Mouse (Mus musculus) intestine, embryonic 15.5 days (tissue): ENCODE measurements around the gene Ankib1. TPM values are rescaled to one million over a fixed set of nuclear protein-coding genes. Genes with fewer than 3 reads are reported as not detected.
A peak's percentile ranks its signal among the peaks of the same experiment; 100 is the strongest.
"Not testable (repeated sequence)": the region's sequence is repeated elsewhere in the genome, so short reads cannot be mapped to it uniquely, and the experiment has no call there.

Source experiments
- ATAC-seq: fragments of 200-750 bp; cut with Nextera tagmentation; 2 replicates; pipeline ENCODE4 v1.8.0; 2017; ENCODE audit warnings: moderate TSS enrichment, moderate library complexity
- H3K27ac ChIP-seq: fragments of 300-500 bp; sonication (generic); 2 replicates; pipeline ENCODE4 v1.5.1; 2015; ENCODE audit warnings: mild to moderate bottlenecking, inconsistent platforms
- H3K27me3 ChIP-seq: fragments of 300-500 bp; sonication (generic); replicated peaks from 2 replicates; pipeline ENCODE4 v1.6.1; 2015; ENCODE audit warnings: inconsistent platforms
- H3K36me3 ChIP-seq: fragments of 300-500 bp; sonication (generic); 2 replicates; pipeline ENCODE4 v1.6.1; 2015; ENCODE audit warnings: inconsistent platforms
- H3K4me1 ChIP-seq: fragments of 300-500 bp; sonication (generic); replicated peaks from 2 replicates; pipeline ENCODE4 v1.6.1; 2015; ENCODE audit warnings: inconsistent platforms
- H3K4me2 ChIP-seq: fragments of 300-500 bp; sonication (generic); replicated peaks from 2 replicates; pipeline ENCODE4 v1.6.1; 2015; ENCODE audit warnings: mild to moderate bottlenecking, inconsistent platforms
- H3K4me3 ChIP-seq: fragments of 300-500 bp; sonication (generic); replicated peaks from 2 replicates; pipeline ENCODE4 v1.5.1; 2015; ENCODE audit warnings: inconsistent platforms
- H3K9ac ChIP-seq: fragments of 300-500 bp; sonication (generic); 2 replicates; pipeline ENCODE4 v1.6.1; 2015; ENCODE audit warnings: inconsistent platforms
- H3K9me3 ChIP-seq: fragments of 300-500 bp; sonication (generic); 2 replicates; pipeline ENCODE4 v1.6.1; 2016; ENCODE audit warnings: inconsistent platforms
- WGBS: fragments of 180-500 bp; shearing (Covaris S2); methylation state at CpG from one replicate; pipeline ENCODE4 v1.1.7; 2015; 5-methylcytosine and 5-hydroxymethylcytosine counted together
- polyA plus RNA-seq: library from polyadenylated mRNA; unstranded; fragments of >200 nt; fragmentation: Nextera tagmentation; extraction: Ambion mirVana; gene quantifications from 2 replicates; pipeline ENCODE4 v1.2.1, GENCODE M21; 2015

Gene Ankib1
- polyA plus RNA-seq, 1 experiment from 2014 or later: 9.2 TPM

- 82% methylated on average over 4 of the region's 4 CpGs for WGBS
Measured at GRCm38 (mm10) chr5:3787548-3787947, 15.2 kb downstream of the Ankib1 start.

DNA sequence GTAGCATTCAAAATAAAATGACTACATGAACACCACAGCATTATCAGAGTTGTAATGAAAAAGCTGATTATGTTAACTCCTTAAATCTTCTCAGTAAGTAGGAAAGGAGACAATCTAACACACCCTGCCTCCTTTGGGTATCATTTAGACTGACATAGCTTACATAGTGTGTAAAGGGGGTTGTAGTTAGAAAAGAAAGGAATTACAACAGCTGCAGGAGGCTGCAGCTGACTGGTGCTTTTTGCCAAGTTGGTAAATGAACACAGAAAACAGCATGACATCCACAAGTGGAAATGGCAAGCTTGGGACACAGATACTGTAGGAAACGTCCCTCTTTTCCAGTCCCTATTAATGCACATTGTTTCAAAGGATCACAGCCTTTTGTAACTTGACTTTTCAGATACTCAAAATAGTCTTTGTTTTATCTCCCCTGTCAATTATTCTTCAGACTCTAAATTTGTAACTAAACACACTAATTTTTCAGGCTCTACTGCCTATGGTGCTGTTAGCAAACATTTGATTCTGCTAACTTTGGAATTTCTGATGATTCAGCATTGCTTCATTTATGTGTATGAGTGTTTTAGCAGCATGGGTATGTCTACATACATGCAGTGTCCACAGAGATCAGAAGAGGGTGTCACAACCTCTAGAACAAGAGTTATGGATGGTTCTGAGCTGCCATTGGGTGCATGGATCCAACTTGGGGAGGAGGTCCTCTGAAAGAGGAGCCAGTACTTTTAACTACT, 17.8 kb downstream of the Ankib1 start:
- no peak for ATAC-seq
- no peaks in the 10 kb centered on the region for H3K4me1 ChIP-seq
- 56% methylated on average over 1 of the region's 1 CpGs for WGBS

More at GRCm38 (mm10) chr5:3787548-3787947, 15.2 kb downstream of the Ankib1 start:
- Histone ChIP-seq H3K4me2 (no peak overlapping the region), H3K9me3 (no peaks in the 10 kb centered on the region), H3K4me1 (no peaks in the 10 kb centered on the region), H3K27ac (no peak overlapping the region), H3K36me3 (no peaks in the 10 kb centered on the region), H3K4me3 (no peak overlapping the region), H3K27me3 (no peaks in the 10 kb centered on the region), H3K9ac (no peak overlapping the region)
- ATAC-seq: no peak

DNA sequence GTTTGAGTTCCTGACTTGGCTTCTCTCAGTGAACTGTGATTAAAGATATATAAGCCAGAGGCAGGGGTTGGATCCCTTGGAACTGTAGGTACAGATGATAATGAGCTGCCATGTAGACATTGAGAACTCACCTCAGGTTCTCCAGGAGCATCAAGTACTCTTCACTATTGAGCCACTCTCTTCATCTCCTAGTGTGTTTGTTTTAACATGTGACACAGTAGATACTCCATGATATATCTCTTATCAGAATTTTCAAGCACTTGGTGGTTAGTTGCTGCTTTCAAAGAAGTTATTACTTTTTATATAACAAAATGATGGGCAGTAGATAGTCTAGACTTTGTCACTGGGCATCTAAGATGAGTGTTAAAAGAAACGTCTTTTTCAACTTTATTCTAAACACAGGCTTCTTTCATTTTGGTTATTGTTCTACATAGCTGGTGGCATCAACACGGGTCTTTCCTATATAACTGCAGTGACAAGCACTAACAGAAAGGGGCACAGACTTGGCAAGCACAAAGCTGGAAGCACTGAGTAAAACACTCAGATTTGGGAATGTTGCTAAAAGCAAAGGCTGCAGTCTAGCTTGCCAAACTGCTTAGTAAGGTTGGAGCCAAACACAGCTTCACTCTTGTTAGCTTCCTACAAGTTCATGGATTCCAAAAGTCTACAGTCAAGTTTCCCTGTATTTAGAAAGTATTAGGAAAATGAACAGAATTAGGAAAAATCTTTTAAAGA, 18.6 kb downstream of the Ankib1 start:
- Histone ChIP-seq H3K27me3 (no peaks in the 10 kb centered on the region), H3K27ac (no peak overlapping the region), H3K9ac (no peak overlapping the region), H3K4me2 (no peak overlapping the region), H3K36me3 (no peaks in the 10 kb centered on the region), H3K4me1 (no peaks in the 10 kb centered on the region), H3K9me3 (no peaks in the 10 kb centered on the region), H3K4me3 (no peak overlapping the region)
- 79% methylated on average over 2 of the region's 2 CpGs for WGBS
- ATAC-seq: no peak

More for the DNA sequence above, 17.8 kb downstream of the Ankib1 start:
- no peak overlapping the region for H3K27ac ChIP-seq
- H3K9ac ChIP-seq: no peak overlapping the region
- H3K4me2 ChIP-seq: no peak overlapping the region
- no peaks in the 10 kb centered on the region for H3K36me3 ChIP-seq
- H3K9me3 ChIP-seq: no peaks in the 10 kb centered on the region
- no peaks in the 10 kb centered on the region for H3K27me3 ChIP-seq
- H3K4me3 ChIP-seq: no peak overlapping the region

- H3K4me1 ChIP-seq: no peaks in the 10 kb centered on the region
- no peak for ATAC-seq
Measured at GRCm38 (mm10) chr5:3782670-3783069, 20.1 kb downstream of the Ankib1 start.

GRCm38 (mm10) chr5:3772017-3772416, 30.7 kb downstream of the Ankib1 start:
- 74% methylated on average over 3 of the region's 3 CpGs for WGBS
- H3K27me3 ChIP-seq: no peaks in the 10 kb centered on the region
- H3K9ac ChIP-seq: no peak overlapping the region
- no peak overlapping the region for H3K4me3 ChIP-seq
- no peaks in the 10 kb centered on the region for H3K9me3 ChIP-seq
- H3K4me2 ChIP-seq: no peak overlapping the region
- H3K27ac ChIP-seq: no peak overlapping the region
- H3K4me1 ChIP-seq: no peaks in the 10 kb centered on the region
- no peaks in the 10 kb centered on the region for H3K36me3 ChIP-seq
- ATAC-seq: no peak

More at GRCm38 (mm10) chr5:3782670-3783069, 20.1 kb downstream of the Ankib1 start:
- Histone ChIP-seq H3K27ac (no peak overlapping the region), H3K4me2 (no peak overlapping the region), H3K9ac (no peak overlapping the region), H3K9me3 (no peaks in the 10 kb centered on the region), H3K27me3 (no peaks in the 10 kb centered on the region), H3K4me3 (no peak overlapping the region), H3K36me3 (no peaks in the 10 kb centered on the region)

GRCm38 (mm10) chr5:3771512-3771911, 31.2 kb downstream of the Ankib1 start:
- Histone ChIP-seq H3K9me3 (no peaks in the 10 kb centered on the region), H3K4me3 (no peak overlapping the region), H3K4me2 (no peak overlapping the region), H3K36me3 (no peaks in the 10 kb centered on the region), H3K27ac (no peak overlapping the region), H3K9ac (no peak overlapping the region), H3K27me3 (no peaks in the 10 kb centered on the region), H3K4me1 (no peaks in the 10 kb centered on the region)
- 78% methylated on average over 3 of the region's 3 CpGs for WGBS
- no peak for ATAC-seq

GRCm38 (mm10) chr5:3750536-3750935, 52.2 kb downstream of the Ankib1 start:
- not testable (repeated sequence) for H3K4me3 ChIP-seq, H3K27ac ChIP-seq, H3K4me1 ChIP-seq, H3K9ac ChIP-seq, H3K36me3 ChIP-seq, H3K4me2 ChIP-seq, ATAC-seq, H3K9me3 ChIP-seq, H3K27me3 ChIP-seq

DNA sequence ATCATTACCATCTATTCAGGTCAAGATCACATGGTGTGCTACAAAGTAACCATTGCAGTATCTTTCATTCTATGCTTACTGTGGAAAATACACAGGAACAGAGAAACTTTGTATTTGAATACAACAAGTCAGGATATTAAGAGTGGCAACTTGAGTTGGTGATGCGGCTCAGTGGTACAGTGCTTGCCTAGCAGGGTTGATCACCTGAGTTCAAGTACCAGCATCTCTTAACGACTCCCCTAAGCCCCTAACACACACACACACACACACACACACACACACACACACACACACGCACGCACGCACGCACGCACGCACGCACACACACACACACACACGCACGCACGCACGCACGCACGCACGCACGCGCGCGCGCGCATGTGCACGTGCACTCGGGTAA, 69.9 kb downstream of the Ankib1 start:
- not testable (repeated sequence) for H3K4me1 ChIP-seq, ATAC-seq, H3K9me3 ChIP-seq, H3K27ac ChIP-seq, H3K27me3 ChIP-seq, H3K4me2 ChIP-seq, H3K4me3 ChIP-seq, H3K36me3 ChIP-seq, H3K9ac ChIP-seq
- 95% methylated on average over 23 of the region's 24 CpGs for WGBS

- H3K9me3 ChIP-seq: no peaks in the 10 kb centered on the region
- ATAC-seq: no peak
- H3K4me2 ChIP-seq: no peak overlapping the region
- H3K4me3 ChIP-seq: no peak overlapping the region
- H3K27ac ChIP-seq: no peak overlapping the region
- 74% methylated on average over 5 of the region's 5 CpGs for WGBS
- no peaks in the 10 kb centered on the region for H3K4me1 ChIP-seq
- H3K9ac ChIP-seq: no peak overlapping the region
- no peaks in the 10 kb centered on the region for H3K27me3 ChIP-seq
- H3K36me3 ChIP-seq: no peaks in the 10 kb centered on the region
Measured at GRCm38 (mm10) chr5:3728820-3729219, 73.9 kb downstream of the Ankib1 start.

GRCm38 (mm10) chr5:3725491-3725890, 77.2 kb downstream of the Ankib1 start:
- 85% methylated on average over 1 of the region's 1 CpGs for WGBS
- H3K4me2 ChIP-seq: no peak overlapping the region
- no peaks in the 10 kb centered on the region for H3K4me1 ChIP-seq
- no peaks in the 10 kb centered on the region for H3K9me3 ChIP-seq
- no peak overlapping the region for H3K4me3 ChIP-seq
- H3K9ac ChIP-seq: no peak overlapping the region
- no peak for ATAC-seq
- H3K27me3 ChIP-seq: no peaks in the 10 kb centered on the region
- no peaks in the 10 kb centered on the region for H3K36me3 ChIP-seq
- no peak overlapping the region for H3K27ac ChIP-seq

DNA sequence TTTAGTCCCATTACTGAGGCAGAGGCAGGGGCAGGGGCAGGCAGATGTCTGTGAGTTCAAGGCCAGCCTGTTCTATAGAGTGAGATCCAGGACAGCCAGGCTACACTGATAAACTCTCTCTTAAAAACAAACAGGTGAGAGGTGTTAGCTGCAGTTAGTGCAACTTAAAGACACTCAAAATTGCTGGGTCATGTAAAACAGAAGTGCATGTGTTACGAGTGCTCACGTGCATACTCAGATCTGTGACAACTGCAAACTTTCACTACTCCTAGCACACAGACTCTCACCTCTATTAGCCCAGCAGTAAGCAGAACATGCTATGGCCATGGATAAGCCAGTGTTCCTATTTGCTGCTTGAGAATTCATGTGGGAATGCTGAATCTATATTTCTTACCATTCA, 79.3 kb downstream of the Ankib1 start:
- 94% methylated on average over 2 of the region's 2 CpGs for WGBS
- H3K4me2 ChIP-seq: no peak overlapping the region
- no peak overlapping the region for H3K9ac ChIP-seq
- no peaks in the 10 kb centered on the region for H3K27me3 ChIP-seq
- ATAC-seq: no peak
- no peaks in the 10 kb centered on the region for H3K36me3 ChIP-seq
- no peaks in the 10 kb centered on the region for H3K4me1 ChIP-seq
- no peak overlapping the region for H3K27ac ChIP-seq
- H3K9me3 ChIP-seq: no peaks in the 10 kb centered on the region
- H3K4me3 ChIP-seq: no peak overlapping the region

DNA sequence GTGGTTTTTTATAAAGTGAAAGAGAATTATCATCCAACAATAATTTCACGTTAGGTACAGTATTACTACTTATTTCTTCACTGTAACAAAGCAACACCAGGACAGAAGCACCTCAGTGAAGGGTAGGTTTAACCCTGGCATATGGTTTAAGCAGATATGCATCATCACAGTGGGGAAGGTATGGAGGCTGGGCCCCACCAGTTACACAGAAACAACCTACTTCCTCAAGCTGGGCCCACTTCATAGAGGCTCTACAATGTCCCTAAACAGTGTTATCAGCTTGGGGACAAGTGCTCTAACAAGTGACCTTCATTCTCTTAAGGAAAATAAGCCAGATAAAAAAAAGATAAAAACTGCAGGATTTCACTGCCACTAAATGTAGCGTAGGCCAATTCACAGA, 79.9 kb downstream of the Ankib1 start:
- H3K4me2 ChIP-seq: no peak overlapping the region
- no peak overlapping the region for H3K4me3 ChIP-seq
- H3K27ac ChIP-seq: no peak overlapping the region
- 84% methylated on average over 2 of the region's 2 CpGs for WGBS
- no peaks in the 10 kb centered on the region for H3K36me3 ChIP-seq
- ATAC-seq: peak; percentile 63
- no peaks in the 10 kb centered on the region for H3K9me3 ChIP-seq
- H3K27me3 ChIP-seq: no peaks in the 10 kb centered on the region
- no peaks in the 10 kb centered on the region for H3K4me1 ChIP-seq
- no peak overlapping the region for H3K9ac ChIP-seq

DNA sequence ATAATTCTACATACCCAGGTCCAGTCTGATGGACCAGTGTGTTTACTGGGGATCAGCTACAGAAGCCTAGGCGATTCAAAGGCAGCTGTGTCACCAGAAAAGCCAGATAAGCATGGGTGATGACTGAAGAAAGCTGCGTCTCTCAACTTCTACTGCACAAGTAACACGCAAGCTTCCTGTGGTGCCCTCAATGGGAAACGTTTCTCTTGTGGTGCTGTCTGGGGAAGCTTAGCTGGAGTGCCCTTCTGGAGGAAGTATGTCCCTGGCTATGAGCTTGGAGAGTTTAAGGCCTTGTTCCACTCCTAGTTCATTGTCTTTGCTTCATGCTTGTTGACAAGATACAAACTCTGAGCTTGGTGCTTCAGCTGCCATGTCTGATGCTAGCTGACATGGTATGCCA, 83.4 kb downstream of the Ankib1 start:
- Histone ChIP-seq H3K27me3 (no peaks in the 10 kb centered on the region), H3K36me3 (no peaks in the 10 kb centered on the region), H3K9me3 (no peaks in the 10 kb centered on the region), H3K4me1 (no peaks in the 10 kb centered on the region), H3K27ac (no peak overlapping the region), H3K4me2 (no peak overlapping the region), H3K4me3 (no peak overlapping the region), H3K9ac (no peak overlapping the region)
- ATAC-seq: no peak
- WGBS: 89% methylated on average over 4 of the region's 4 CpGs
